Mouse (Mus musculus) hematopoietic stem cell, adult 5-6 weeks (primary cell): Measurements from ENCODE around the gene Ipo8. TPM values are rescaled to one million over a fixed set of nuclear protein-coding genes. Genes with fewer than 3 reads are reported as not detected.

ENCODE experiments used
- ATAC-seq, 2 experiments: fragments of 125-278 bp in 1 of 2; replicated peaks in 1 of 2; 2 replicates each; pipeline ENCODE4 v1.8.0; 2016 to 2017; ENCODE audit warnings: inconsistent platforms in 2 of 2, mild to moderate bottlenecking in 2 of 2, moderate number of reproducible peaks in 2 of 2, low read depth in 1 of 2, moderate TSS enrichment in 1 of 2; ENCODE audit not compliant: low FRiP score in 2 of 2, poor library complexity in 2 of 2, severe bottlenecking in 2 of 2, insufficient read depth in 1 of 2, low TSS enrichment in 1 of 2
- total RNA-seq: library from RNA; stranded (forward); fragments of 172-1452, 232-1000 nt; gene quantifications from 2 replicates; pipeline ENCODE4 v1.2.3, GENCODE M21; 2017

Ipo8 gene
- total RNA-seq, 1 experiment from 2014 or later: 45.1 TPM

GRCm38 (mm10) chr6:148768419-148768818, 62.8 kb downstream of the Ipo8 start:
- ATAC-seq: no peak

GRCm38 (mm10) chr6:148767228-148767627, 64.0 kb downstream of the Ipo8 start:
- ATAC-seq: no peak

- ATAC-seq: no peak
Measured at GRCm38 (mm10) chr6:148761967-148762712, 69.1 kb downstream of the Ipo8 start.

GRCm38 (mm10) chr6:148761475-148761874, 69.8 kb downstream of the Ipo8 start:
- peak; percentile 55 to 80; a peak in 3 of 4 replicates for ATAC-seq

GRCm38 (mm10) chr6:148756535-148756934, 74.7 kb downstream of the Ipo8 start:
- ATAC-seq: no peak

GRCm38 (mm10) chr6:148751400-148751799, 79.9 kb downstream of the Ipo8 start:
- ATAC-seq: no peak

GRCm38 (mm10) chr6:148750183-148750582, 81.1 kb downstream of the Ipo8 start:
- no peak for ATAC-seq

- no peak for ATAC-seq
Measured at GRCm38 (mm10) chr6:148740521-148741226, 90.6 kb downstream of the Ipo8 start.

- no peak for ATAC-seq
Measured at GRCm38 (mm10) chr6:148736390-148736789, 94.9 kb downstream of the Ipo8 start.

- ATAC-seq: no peak
Measured at GRCm38 (mm10) chr6:148734012-148734411, 97.3 kb downstream of the Ipo8 start.

GRCm38 (mm10) chr6:148732920-148733319, 98.3 kb downstream of the Ipo8 start:
- peak; percentile 51 to 65; a peak in 3 of 4 replicates for ATAC-seq

GRCm38 (mm10) chr6:148728571-148728970, 102.7 kb downstream of the Ipo8 start:
- no peak for ATAC-seq

- ATAC-seq: no peak
Measured at GRCm38 (mm10) chr6:148727871-148728524, 103.3 kb downstream of the Ipo8 start.

GRCm38 (mm10) chr6:148724453-148724852, 106.8 kb downstream of the Ipo8 start:
- ATAC-seq: no peak

Other genes starting within 250 kb of the Ipo8 start
- 24.8 and 42.6 TPM in 2 replicates for gene Caprin2, start 64.8 kb upstream of the Ipo8 start, total RNA-seq
- 137 and 180 TPM in 2 replicates for gene Sinhcaf, start 115.0 kb upstream of the Ipo8 start, total RNA-seq